Mouse (Mus musculus) kidney, embryonic 16.5 days (tissue): Measurements from ENCODE around the gene Hid1. TPM values are rescaled to one million over a fixed set of nuclear protein-coding genes. Genes with fewer than 3 reads are reported as not detected.

ENCODE experiments used
- ATAC-seq: fragments of 200-750 bp; cut with Nextera tagmentation; 2 replicates; pipeline ENCODE4 v1.8.0; 2017; ENCODE audit warnings: moderate TSS enrichment; ENCODE audit not compliant: low FRiP score, low TSS enrichment
- H3K27ac ChIP-seq: fragments of 300-500 bp; sonication (generic); 2 replicates; pipeline ENCODE4 v1.5.1; 2014; ENCODE audit warnings: low read length
- H3K27me3 ChIP-seq: fragments of 300-500 bp; sonication (generic); 2 replicates; pipeline ENCODE4 v1.6.1; 2014; ENCODE audit warnings: low read length, control low read depth, mixed read lengths; ENCODE audit not compliant: insufficient read depth
- H3K36me3 ChIP-seq: fragments of 300-500 bp; sonication (generic); 2 replicates; pipeline ENCODE4 v1.6.1; 2014; ENCODE audit warnings: low read length, control low read depth, mixed read lengths; ENCODE audit not compliant: insufficient read depth
- H3K4me1 ChIP-seq: fragments of 300-500 bp; sonication (generic); 2 replicates; pipeline ENCODE4 v1.6.1; 2014; ENCODE audit warnings: low read length, control low read depth, mixed read lengths; ENCODE audit not compliant: insufficient read depth
- H3K4me2 ChIP-seq: fragments of 300-500 bp; sonication (generic); replicated peaks from 2 replicates; pipeline ENCODE4 v1.6.1; 2014; ENCODE audit warnings: low read depth, low read length
- H3K4me3 ChIP-seq: fragments of 300-500 bp; sonication (generic); 2 replicates; pipeline ENCODE4 v1.5.1; 2014; ENCODE audit warnings: mild to moderate bottlenecking, low read length
- H3K9ac ChIP-seq: fragments of 300-500 bp; sonication (generic); replicated peaks from 2 replicates; pipeline ENCODE4 v1.6.1; 2014; ENCODE audit warnings: low read length
- H3K9me3 ChIP-seq: fragments of 300-500 bp; sonication (generic); 2 replicates; pipeline ENCODE4 v1.6.1; 2016; ENCODE audit warnings: low read length, control low read depth
- WGBS: fragments of 180-500 bp; shearing (Covaris S2); extraction: QIAGEN DNeasy Blood & Tissue Kit; methylation state at CpG from one replicate; pipeline ENCODE4 v1.1.7; 2014; 5-methylcytosine and 5-hydroxymethylcytosine counted together
- polyA plus RNA-seq: library from polyadenylated mRNA; unstranded; fragments of >200 nt; fragmentation: Nextera tagmentation; extraction: Ambion mirVana; gene quantifications from 2 replicates; pipeline ENCODE4 v1.2.1, GENCODE M21; 2015

Gene Hid1
- polyA plus RNA-seq, 1 experiment from 2014 or later: 7.9 TPM

DNA sequence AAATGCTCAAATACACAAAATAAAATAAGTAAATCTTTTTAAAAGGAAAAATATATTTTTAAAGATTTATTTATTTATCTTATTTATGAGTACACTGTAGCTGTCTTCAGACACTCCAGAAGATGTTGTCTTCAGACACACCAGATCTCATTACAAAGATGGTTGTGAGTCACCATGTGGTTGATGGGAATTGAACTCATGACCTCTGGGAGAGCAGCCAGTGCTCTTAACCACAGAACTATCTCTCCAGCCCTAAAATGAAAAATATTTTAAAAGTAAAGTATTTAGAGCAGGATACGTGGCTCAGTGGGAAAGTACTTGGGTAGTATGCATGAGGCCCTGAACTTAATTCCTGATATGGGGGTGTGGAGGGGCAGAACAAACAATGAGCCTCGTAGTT is 66.2 kb downstream of the Hid1 start:
- Histone ChIP-seq H3K36me3 (no peaks in the 10 kb centered on the region), H3K4me3 (no peak overlapping the region), H3K9me3 (no peaks in the 10 kb centered on the region), H3K4me1 (peaks cover 10% of the 10 kb centered on the region; the same call in 1 of the 2 replicates), H3K27ac (no peak overlapping the region), H3K9ac (no peak overlapping the region), H3K27me3 (peaks cover 23% of the 10 kb centered on the region), H3K4me2 (no peak overlapping the region)
- WGBS: 76% methylated on average over 2 of the region's 2 CpGs
- ATAC-seq: no peak

DNA sequence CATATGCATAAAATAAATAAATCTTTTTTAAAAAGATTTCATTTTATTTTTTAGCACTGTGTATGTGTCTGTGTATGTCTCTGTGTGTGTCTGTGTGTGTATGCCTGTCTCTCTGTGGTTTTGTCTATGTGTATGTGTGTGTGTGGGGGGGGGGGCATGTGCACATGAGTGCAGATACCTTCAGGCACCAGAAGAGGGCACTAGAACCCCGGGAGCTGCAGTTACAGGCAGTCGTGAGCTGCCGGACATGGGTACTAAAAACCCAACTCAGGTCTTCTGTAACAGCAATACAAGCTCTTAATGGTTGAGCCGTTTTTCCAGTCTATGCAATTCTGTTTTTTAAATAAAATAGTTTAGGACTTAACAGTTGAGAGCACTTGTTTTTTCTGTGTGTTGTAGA is 66.8 kb downstream of the Hid1 start:
- 83% methylated on average over 4 of the region's 4 CpGs for WGBS
- Histone ChIP-seq H3K4me2 (no peak overlapping the region), H3K36me3 (no peaks in the 10 kb centered on the region), H3K9ac (no peak overlapping the region), H3K27ac (no peak overlapping the region), H3K9me3 (no peaks in the 10 kb centered on the region), H3K27me3 (peaks cover 23% of the 10 kb centered on the region), H3K4me1 (peaks cover 10% of the 10 kb centered on the region; the same call in 1 of the 2 replicates), H3K4me3 (no peak overlapping the region)
- ATAC-seq: no peak

DNA sequence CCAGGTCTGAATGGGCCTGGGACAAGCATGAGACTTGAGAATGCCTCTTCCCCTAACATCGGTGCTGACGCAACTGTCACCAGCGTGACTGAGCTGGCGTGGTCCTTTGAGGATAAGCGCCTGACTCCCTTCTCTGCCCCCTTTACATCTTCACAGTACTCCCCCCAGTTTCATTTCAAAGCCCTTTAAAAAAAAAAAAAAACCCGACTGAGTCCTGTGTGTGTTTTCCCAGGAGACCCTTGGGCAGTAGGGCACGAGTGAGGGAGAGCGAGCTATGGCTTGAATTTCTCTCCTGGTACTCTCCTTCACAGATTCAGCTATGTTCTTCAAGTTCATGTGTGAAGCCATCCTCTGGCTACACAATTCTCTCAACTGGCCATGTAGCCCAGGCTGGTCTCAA is 69.4 kb downstream of the Hid1 start:
- no peak for ATAC-seq
- H3K27ac ChIP-seq: no peak overlapping the region
- no peak overlapping the region for H3K4me2 ChIP-seq
- H3K4me1 ChIP-seq: peaks cover 10% of the 10 kb centered on the region; the same call in 1 of the 2 replicates
- WGBS: 58% methylated on average over 8 of the region's 8 CpGs
- H3K9me3 ChIP-seq: no peaks in the 10 kb centered on the region
- no peaks in the 10 kb centered on the region for H3K36me3 ChIP-seq
- no peak overlapping the region for H3K9ac ChIP-seq
- H3K27me3 ChIP-seq: peaks cover 23% of the 10 kb centered on the region
- H3K4me3 ChIP-seq: no peak overlapping the region

Other genes with a start within 250 kb of the Hid1 start
- gene Cd300lf, start 233.8 kb downstream of the Hid1 start, polyA plus RNA-seq: 0.52 and 0.53 TPM in 2 replicates
- 165 and 170 TPM in 2 replicates for gene Slc9a3r1, start 204.4 kb downstream of the Hid1 start, polyA plus RNA-seq
- gene Tmem104, start 180.3 kb downstream of the Hid1 start, polyA plus RNA-seq: 11.7 and 13.8 TPM in 2 replicates
- gene Nat9, start 179.9 kb downstream of the Hid1 start, polyA plus RNA-seq: 28.0 and 29.7 TPM in 2 replicates
- gene Grin2c, start 100.5 kb downstream of the Hid1 start, polyA plus RNA-seq: not detected in 2 replicates
- 20.0 and 23.6 TPM in 2 replicates for gene Fdxr, start 90.7 kb downstream of the Hid1 start, polyA plus RNA-seq
- 0.40 and 0.42 TPM in 2 replicates for gene Fads6, start 70.1 kb downstream of the Hid1 start, polyA plus RNA-seq
- gene Otop2, start 60.6 kb downstream of the Hid1 start, polyA plus RNA-seq: 0.64 TPM in 1 of 2 replicates, not detected in the other
- 0.05 TPM in 1 of 2 replicates, not detected in the other for gene Ush1g, start 45.7 kb downstream of the Hid1 start, polyA plus RNA-seq
- not detected in 2 replicates for gene Otop3, start 33.0 kb downstream of the Hid1 start, polyA plus RNA-seq
- 7.9 and 10.2 TPM in 2 replicates for gene Cdr2l, start 14.2 kb upstream of the Hid1 start, polyA plus RNA-seq
- 195 and 203 TPM in 2 replicates for gene Mrpl58, start 36.0 kb upstream of the Hid1 start, polyA plus RNA-seq
- gene Atp5h, start 52.2 kb upstream of the Hid1 start, polyA plus RNA-seq: 942 and 981 TPM in 2 replicates
- gene Kctd2, start 52.4 kb upstream of the Hid1 start, polyA plus RNA-seq: 4.7 and 4.8 TPM in 2 replicates
- 0.12 and 0.35 TPM in 2 replicates for gene Trim80, start 72.8 kb upstream of the Hid1 start, polyA plus RNA-seq
- gene Slc16a5, start 94.7 kb upstream of the Hid1 start, polyA plus RNA-seq: 28.4 and 31.5 TPM in 2 replicates
- 9.0 and 10.5 TPM in 2 replicates for gene Armc7, start 107.9 kb upstream of the Hid1 start, polyA plus RNA-seq
- gene Nt5c, start 124.1 kb upstream of the Hid1 start, polyA plus RNA-seq: 77.6 and 82.1 TPM in 2 replicates
- 457 and 461 TPM in 2 replicates for gene Jpt1, start 146.6 kb upstream of the Hid1 start, polyA plus RNA-seq
- 939 and 944 TPM in 2 replicates for gene Sumo2, start 168.5 kb upstream of the Hid1 start, polyA plus RNA-seq
- 180 and 184 TPM in 2 replicates for gene Nup85, start 196.7 kb upstream of the Hid1 start, polyA plus RNA-seq
- 101 and 103 TPM in 2 replicates for gene Mrps7, start 236.2 kb upstream of the Hid1 start, polyA plus RNA-seq
- 24.5 and 26.8 TPM in 2 replicates for gene Gga3, start 236.3 kb upstream of the Hid1 start, polyA plus RNA-seq
- gene Mif4gd, start 245.2 kb upstream of the Hid1 start, polyA plus RNA-seq: 42.8 and 47.1 TPM in 2 replicates